Mouse (Mus musculus) urinary bladder, postnatal 10 days (tissue): Measurements from ENCODE around the gene Abhd17c.
"Not testable (repeated sequence)": the region's sequence is repeated elsewhere in the genome, so short reads cannot be mapped to it uniquely, and the experiment has no call there.

Experiments
- DNase-seq: peaks from one replicate; pipeline ENCODE4 v3.0.0; 2022; ENCODE audit warnings: low spot score

Abhd17c gene

DNA sequence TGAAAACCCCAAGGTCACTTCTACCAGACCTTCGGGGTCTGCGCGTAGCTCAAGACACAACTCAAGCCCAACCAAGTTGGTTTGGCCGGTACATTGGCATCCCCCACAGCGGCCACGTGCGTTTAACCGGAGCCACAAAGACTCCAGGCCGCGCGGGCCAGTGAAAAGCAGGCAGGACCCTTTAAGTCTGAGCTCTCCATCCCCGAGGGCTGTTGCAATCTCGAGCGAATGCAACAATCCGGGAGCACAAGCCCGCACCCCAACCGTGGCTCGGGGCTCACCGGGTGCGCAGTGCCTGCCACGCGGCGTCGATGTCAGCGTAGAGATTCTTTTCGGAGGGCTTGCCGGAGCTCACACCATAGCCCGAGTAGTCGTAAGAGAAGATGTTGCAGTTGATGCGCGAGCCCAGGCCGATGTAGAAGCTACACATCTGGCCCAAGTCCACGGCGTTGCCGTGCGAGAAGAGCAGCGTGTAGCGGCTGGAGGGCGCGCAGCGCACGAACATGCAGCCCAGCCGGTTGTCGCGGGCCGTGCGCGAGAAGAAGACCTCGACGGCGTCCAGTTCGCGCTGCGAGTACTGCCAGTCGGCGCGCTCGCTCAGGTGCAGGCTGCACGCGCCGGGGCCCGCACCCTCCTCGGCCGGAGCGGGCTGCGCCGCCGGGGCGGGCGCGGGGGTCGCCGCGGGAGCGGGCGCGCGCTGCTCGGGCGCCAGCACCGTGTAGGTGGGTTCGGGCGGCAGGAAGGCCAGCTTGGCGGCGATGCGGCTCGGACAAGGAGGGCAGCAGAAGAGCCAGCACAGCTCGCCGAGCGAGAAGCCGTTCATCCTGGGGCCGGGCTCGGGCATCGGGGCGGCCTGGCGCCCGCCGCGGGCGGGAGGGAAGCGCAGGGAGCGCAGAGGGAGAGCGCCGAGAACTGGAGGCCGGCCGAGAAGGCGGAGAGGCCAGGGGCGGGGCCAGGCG lies at the start of gene Abhd17c:
Gene Abhd17c (minus strand): TSS at position 893 of the 959 bp plus-strand sequence.
- DNase-seq, result no peak

DNA sequence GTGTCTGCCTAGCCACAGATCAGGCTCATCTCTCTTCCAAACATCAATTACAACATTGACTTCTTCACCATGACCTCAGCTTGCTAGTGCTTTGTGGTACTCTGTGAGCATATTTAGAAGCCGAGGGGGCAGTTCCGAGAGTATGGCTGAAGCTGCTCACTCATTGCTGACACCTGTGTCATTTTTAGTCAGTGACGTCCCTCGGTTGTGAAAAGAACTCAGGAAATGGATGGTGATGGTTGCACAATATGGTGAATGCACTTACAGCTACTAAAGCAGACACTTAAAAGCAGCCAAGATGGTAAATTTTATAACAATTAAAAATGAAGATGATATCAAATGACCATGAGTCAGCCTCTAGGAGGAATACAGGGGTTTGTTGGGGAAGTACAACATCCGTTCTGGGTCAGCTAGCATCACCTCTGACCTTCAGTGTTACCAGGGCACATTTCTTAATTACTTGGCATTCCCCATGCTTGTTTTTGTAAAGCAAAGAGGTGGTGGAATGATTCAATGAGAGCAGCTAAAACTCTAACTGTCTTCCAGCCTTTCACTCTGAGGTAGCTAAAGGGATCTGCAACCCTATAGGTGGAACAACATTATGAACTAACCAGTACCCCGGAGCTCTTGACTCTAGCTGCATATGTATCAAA lies 45.6 kb upstream of the Abhd17c start:
- no peak for DNase-seq

DNA sequence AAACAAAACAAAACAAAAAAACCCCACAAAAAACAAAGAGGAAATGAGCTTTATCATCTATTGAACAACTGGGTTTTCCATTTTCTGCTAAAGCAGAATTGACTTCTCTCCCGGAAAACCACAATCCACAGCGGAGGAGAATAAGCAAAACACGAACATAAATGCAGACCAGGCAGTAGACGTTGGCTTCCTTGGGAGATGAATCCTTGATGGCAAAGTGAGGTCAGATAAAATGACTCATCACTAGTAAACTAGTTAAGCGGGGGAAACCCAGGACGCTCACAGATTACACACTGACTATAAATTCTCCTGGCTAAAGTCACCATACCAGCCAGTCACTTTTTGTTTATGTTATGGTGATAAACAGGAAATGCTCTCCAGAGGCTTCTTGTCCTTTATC lies 44.5 kb upstream of the Abhd17c start:
- DNase-seq, result no peak

DNA sequence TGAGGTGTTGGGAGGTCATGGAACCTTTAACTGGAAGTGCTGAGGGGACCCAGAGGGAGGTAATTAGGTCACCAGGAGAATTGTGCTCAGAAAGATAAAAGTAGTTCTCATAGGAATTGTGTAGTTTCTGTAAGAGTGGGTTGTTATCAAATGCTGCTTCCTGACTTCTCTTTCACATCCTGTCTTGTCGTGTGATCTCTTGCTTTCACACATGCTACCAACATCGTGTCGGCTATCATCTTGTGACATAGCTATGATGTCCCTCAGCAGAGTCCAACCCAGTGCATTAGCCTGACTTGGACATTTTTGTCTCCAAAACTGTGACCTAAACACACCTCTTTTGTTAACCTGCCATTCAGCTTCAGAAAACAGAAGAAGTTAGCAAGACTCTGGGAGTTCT lies 40.6 kb upstream of the Abhd17c start:
- no peak for DNase-seq

DNA sequence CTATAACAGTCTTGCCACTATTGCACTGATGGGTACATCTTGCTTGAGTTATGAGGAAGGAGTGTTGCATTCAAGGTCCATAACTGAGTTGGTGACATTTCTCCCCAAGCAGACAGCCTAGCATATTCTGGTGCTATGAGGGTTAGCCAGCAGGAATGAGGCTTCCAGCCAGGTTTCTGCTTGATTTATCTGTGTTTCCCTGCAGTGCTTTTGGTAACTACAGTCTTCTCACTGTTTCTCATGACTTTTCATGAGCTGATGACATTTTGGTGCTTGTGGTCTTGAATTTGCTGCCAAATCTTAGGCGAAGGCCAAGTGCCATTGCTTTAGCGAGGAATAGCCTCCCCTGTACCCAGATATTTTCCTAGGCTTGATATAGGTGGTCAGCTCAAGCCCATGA lies 39.8 kb upstream of the Abhd17c start:
- no peak for DNase-seq

DNA sequence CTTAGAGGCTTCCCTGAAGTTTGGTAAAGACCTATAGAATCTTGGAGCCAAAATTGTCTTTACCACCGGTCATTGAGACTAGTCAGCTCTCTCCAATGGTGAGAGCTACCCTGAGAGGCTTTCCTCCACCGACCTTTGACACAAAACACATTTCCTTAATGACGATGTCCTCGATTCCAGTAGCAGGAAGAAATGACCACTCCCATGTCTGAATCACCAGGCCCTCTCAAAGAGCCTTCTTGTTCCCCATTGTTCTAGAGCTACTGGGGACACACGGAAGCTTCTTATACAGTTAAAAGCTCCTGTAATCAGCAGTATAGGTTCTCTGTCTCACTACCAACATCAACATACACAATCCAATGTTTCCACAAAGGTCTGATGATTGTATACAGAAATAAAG lies 36.5 kb upstream of the Abhd17c start:
- DNase-seq, result no peak

DNA sequence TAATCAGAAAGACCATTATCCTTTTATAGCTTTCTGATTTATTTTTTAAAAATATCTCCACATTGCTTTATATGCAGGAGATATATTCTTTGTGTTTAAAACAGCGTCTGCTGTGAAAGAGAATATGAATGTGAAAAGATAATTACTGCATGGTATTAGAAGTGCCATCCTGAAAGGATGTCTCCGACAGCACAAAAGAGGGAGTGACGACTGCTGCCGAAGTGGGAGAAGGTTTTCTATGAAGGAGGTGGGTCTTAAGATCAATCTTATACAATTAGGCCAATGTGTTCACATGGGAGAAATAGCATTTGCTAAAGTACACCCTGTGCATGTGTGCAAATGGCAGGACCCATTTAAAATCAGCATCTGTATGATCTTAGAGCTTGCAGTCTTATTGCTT lies 33.5 kb upstream of the Abhd17c start:
- no peak for DNase-seq

DNA sequence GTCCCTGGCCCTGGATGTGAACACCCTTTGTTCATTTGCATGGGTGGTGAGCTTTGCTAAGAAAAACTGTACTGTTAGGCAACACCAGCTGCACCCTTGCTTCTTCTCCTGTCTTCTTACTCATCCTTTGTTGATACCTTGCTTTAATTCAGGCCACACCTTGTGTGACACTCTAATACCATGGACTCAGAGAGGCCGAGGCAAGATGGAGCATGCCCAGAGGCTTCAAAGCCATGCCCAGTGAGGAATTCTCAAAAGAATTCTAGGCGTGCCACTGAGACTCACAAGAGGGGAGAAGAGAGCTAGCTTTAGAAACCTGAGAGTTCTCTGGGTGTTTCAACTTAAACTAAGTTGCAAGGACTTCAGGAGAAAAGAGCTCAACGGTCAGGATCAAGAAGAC lies 33.0 kb upstream of the Abhd17c start:
- DNase-seq, result no peak

DNA sequence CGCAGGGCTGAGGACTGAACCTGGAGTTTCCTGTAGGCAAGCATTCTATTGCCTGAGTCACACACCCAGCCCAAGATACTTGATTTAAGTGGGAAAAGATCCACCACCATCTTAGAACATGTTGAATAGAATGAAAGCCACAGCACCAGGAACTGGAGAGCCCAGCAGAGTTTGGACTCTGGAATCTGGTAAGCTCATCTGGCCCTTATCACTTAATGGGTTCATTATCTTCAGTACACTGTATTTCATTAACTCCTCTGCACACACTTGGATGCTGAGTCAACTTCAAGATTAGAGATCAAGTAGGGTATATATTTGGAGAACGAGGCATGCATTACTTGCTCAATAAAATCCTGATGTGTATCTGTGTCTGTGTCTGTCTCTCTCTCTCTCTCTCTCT lies 27.1 kb upstream of the Abhd17c start:
- not testable (repeated sequence) for DNase-seq

DNA sequence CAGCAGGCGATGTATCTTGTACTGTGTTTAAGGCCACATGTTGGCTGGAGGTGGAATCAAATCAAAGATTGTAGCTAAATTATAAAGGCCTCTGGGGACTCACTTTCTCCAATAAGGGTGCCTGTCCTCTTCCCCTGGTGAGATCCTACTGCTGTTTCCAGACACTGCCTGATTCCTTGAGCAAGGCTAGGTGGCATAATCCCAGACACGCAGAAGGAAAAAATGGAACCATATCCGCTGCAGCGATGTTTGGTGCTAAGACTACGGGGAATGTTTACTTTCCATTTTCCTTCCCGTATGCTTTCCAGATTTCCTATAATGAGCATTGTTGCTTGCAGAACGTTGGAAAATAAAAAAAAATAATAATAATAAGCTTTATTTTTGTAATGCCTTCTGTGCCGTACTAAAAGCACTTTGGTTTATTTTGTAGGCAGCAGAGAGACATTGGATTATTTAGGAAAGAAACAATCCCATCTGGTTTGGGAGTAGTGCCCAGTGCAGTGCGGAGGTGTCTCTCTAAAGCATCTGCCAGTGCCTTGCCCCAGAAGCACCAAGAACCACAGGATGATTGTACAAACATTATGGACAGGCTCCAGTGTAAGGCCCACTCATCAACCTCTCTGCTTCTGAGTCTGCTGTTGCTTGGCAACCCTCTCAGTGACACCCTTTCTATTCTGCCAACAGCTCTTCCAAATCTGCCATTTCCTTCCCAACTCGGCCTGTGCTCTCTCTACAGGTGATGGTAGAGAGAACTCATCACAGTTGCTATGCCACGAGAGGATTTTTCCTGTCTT lies 23.2 kb upstream of the Abhd17c start:
- DNase-seq, result no peak

DNA sequence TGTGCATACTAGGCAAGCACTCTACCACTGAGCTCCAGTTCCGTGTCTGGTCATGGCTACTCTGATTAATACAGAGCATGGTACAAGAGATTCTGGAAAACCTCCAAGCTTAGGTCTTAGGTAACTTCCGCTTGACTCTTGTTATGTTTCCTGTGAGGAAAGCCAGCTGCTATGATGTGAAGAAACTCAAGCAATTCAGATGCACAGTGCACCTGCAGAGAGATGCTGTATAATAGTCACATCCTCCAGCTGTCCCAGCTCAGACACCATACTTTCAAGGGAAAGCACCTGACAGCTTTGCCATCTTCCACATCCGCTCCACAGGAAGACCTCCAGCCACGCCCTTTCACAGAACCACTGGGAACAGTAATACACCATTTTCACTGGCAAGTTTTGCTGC lies 21.7 kb upstream of the Abhd17c start:
- DNase-seq, result no peak

DNA sequence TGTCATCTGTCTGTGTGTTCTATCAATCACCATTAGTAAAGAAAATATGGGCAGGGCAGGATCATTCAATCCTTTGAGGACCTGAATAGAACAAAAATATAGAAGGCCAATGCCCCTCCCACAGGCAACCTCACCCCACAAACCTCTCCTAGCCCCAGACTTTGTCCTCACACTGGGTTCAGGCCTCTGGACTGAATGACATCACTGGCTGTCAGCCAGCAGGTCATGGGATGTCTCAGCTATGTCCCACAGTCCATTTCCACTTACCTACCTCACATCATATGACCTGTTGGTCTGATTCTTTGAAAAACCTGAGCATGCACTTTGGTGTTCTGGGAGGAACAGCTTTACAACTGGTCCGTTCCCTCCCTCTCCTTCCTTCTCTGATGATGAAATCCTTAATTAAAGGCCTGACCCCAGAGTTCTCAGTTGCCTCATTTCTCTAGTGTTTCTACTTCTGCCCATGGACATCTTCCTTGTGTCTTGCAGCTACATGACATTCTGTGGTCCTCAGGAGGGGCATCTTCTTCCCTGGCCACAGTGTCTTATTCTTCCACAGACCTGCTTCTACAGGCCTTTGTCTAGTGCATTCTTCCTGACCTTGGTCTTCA lies 19.6 kb upstream of the Abhd17c start:
- DNase-seq, result no peak

DNA sequence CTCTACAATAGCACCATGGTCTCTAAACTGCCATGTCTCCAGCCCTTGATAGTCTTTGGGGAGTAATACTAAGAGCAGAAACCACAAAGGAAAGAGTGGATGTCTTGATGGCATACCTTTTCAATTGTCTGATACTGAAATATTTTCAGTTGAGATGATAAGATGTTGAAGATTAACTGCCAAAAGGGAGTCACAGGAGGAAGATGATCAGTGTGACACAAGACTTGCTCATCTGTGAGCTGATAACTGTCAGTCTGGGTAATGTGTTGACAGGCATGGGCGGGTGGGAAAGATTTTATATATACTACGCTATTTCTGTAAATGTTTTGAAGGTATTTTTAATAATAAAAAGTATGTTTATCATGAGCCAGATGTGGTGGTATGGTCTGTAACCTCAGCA lies 16.7 kb upstream of the Abhd17c start:
- no peak for DNase-seq

DNA sequence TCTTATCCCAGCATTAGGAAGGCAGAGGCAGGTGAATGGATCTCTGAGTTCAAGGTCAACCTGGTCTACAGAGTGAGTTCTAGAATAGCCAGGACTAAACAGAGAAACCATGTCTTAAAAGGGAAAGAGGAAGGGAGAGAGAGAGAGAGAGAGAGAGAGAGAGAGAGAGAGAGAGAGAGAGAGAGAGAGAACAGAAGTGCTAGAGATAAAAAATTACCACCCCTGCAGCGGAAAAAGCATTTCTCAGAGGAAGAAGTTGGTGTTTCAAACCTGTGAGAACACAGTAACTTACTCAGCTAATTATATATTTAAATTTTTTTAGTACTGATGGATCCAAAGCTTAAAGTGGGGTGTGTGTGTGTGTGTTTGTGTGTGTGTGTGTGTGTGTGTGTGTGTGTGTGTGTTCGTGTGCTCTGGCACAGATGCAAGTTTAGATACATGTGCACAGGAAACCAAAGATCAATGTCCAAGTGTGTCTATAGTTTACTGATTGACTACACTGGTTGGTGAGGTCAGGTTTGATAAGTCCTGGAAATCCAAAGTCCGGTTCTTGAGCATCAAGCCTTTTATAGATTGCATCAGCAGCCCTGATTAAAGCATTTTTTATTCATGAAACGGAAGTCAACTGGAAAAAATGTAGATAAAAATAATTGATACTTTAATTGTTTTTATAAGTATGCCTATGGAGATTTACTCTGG lies 15.2 kb upstream of the Abhd17c start:
- no peak for DNase-seq

DNA sequence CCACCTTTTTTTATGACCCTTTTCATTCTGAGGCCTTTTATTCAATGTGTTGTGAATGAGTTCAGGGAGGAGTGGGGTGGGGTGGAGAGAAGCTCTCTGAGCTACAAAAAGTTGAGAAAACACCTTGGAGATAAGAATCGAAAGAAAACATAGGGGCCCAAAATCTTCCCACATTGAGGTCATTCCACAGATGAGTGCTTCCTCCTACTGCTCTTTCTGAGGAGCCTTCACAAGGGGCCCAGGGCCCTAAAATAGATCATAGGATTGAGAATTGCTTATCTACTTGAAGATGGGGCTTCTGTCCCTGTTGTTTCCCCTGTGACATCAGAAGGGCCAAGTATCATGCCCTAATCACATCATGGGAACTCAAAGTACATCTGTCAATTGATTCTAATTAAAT lies 14.3 kb upstream of the Abhd17c start:
- no peak for DNase-seq

DNA sequence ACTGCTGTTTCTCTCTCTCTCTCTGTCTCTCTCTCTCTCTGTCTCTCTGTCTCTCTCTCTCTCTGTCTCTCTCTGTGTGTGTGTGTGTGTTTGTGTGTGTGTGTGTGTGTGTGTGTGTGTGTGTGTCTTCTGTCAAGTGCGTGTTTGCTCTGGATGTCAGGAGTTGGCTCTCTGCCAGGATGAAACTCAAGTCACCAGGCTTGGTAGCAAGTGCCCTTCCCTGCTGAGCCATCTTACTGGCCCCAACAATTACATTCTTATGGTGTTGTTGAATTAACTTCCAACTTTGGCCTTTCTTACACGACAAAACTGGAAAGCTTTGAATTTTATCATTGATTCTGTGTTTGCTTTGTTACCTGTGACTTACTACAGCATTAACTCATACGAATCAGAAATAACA lies 13.6 kb upstream of the Abhd17c start:
- DNase-seq, result no peak

DNA sequence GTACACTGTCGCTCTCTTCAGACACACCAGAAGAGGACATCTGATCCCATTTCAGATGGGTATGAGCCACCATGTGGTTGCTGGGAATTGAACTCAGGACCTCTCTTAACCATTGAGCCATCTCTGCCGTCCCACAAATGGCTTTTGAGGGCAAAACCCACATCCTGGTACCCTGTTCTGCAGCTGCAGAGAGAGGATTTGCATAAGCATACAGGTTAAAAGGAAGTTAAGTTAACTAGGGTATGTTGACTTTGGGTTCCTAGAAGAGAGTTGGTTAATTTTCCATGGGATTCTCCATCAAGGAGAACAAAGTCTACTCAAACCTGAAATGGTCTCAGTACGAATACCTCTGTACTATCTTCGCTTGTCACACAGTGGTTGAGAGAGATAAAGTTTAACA lies 13.2 kb upstream of the Abhd17c start:
- DNase-seq, result no peak

DNA sequence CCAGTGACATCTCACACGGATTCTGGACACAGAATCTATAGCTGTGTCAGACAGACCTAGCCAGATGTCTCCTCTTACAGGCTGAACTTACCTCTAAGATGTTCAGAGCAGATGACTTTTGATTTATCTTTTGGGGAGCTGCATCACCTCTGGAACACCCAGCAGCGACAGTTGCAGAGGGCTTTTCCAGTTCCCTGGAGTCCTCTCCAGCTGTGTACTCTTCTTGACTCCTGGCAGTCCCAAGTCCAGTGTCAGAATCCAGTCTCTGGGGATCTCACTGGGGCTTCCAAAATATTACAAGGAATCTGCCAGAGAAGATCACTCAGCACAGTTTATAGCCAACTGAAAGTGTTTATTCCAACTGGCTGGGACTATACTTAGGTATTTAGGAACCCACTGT lies 12.7 kb upstream of the Abhd17c start:
- DNase-seq, result no peak

DNA sequence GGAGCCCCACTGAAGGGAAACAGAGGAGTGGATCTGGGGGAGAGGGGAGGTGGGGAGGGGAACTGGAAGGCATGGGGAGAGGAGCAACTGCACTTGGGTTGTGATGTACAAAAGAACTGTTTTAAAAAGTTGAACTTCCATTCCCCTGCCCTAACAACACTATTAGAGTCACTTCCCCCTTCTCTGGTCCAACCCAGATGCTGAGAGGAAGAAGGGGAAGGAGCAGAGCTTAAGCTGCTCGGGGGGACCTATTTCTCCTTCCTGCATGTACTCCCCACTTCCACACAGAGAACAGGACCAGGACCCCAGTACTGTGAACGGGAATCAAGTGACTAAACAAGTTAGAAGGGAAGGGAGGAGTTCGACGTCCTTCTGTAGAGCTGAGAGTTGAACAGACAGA lies 11.9 kb upstream of the Abhd17c start:
- DNase-seq, result no peak

DNA sequence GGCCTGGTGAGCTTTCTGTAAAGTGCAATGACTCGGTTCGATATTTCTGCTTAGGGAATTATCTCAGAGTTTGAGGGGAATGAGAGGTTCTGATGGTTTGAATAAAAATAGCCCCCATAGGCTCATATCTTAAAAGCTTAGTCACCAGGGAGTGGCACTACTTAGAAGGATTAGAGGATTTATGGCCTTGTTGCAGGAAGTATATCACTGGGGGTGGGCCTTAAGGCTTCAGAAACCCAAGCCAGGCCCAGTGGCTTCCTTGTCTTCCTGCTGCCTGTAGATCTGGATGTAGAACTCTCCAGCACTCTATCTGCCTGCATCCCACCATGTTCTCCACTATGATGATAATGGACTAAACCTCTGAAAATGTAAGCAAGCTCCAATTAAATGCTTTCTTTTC lies 7.7 kb upstream of the Abhd17c start:
- no peak for DNase-seq

DNA sequence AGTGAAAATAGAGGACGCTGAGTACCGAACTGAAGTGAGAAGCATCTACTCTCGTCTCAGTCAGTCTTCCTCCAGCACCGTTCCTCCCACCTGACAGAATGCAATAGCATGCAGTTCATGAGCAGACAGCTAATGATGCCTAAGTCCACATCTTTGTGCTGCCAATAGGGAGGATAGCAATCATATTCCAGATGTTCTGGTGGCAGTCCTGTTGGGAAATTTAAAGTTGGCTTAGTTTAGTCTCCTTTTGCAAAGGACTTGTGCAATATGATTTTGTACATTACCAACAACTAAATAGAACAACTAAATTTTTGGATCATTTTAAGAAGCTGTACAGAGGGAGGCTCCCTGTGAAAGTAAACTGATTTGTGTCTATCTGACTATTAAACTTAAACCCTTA lies 2.1 kb upstream of the Abhd17c start:
- DNase-seq, result no peak

DNA sequence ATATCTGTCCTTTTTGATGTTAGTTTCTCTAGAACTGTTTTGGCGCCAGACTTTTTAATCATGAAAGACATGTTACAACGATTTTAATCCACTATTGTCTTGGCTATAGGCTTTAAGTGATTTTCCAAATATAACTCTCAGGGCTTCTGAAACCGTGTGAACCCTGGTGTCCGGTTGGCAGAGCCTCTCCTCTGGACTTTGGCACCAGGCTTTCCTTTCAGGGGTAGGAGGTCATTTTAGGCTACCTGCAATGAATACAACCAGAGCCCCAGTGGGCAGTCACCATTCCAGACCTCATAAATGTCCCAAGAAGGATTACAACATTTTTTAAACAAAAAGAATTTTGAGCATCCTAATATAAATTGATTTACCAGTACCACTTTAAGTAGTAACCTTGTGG lies 1.1 kb upstream of the Abhd17c start:
- DNase-seq, result no peak
